Mouse (Mus musculus) embryo, embryonic 11.5 days (tissue): ENCODE data around the gene Mrs2.

ENCODE experiments used
- DNase-seq: peaks from one replicate; pipeline ENCODE4 v3.0.0-alpha.2; 2012; ENCODE audit warnings: low read depth, low spot score

Mrs2 gene

GRCm38 (mm10) chr13:25019793-25020539 lies at the start of gene Mrs2:
Gene Mrs2 (minus strand): TSS chr13:25020379.
- DNase-seq = peak; percentile 81

- DNase-seq = no peak
Observed at GRCm38 (mm10) chr13:25069765-25070164, 49.6 kb upstream of the Mrs2 start.

GRCm38 (mm10) chr13:25067183-25067582 lies 47.0 kb upstream of the Mrs2 start:
- DNase-seq = no peak

- DNase-seq = no peak
Observed at GRCm38 (mm10) chr13:25066659-25067058, 46.5 kb upstream of the Mrs2 start.

- DNase-seq = no peak
Observed at GRCm38 (mm10) chr13:25055873-25056667, 35.9 kb upstream of the Mrs2 start, which contains the start of gene Dcdc2a. Gene Dcdc2a (plus strand): TSS chr13:25056004.

GRCm38 (mm10) chr13:25055111-25055554 lies 35.0 kb upstream of the Mrs2 start:
- DNase-seq = peak; percentile 67

- no peak for DNase-seq
Observed at GRCm38 (mm10) chr13:25052671-25053070, 32.5 kb upstream of the Mrs2 start.

GRCm38 (mm10) chr13:25039488-25039887 lies 19.3 kb upstream of the Mrs2 start:
- DNase-seq = no peak

GRCm38 (mm10) chr13:25027114-25027425 lies 6.9 kb upstream of the Mrs2 start:
- no peak for DNase-seq

- DNase-seq = no peak
Observed at GRCm38 (mm10) chr13:25026409-25027113, 6.4 kb upstream of the Mrs2 start.

GRCm38 (mm10) chr13:25024655-25025054 lies 4.5 kb upstream of the Mrs2 start:
- DNase-seq = no peak

- no peak for DNase-seq
Observed at GRCm38 (mm10) chr13:25023129-25023528, 3.0 kb upstream of the Mrs2 start.

- DNase-seq = no peak
Observed at GRCm38 (mm10) chr13:25022386-25022785, 2.2 kb upstream of the Mrs2 start.

- no peak for DNase-seq
Observed at GRCm38 (mm10) chr13:25020540-25020892, 337 bp upstream of the Mrs2 start.

- no peak for DNase-seq
Observed at GRCm38 (mm10) chr13:25018316-25018715, 1.9 kb downstream of the Mrs2 start.

- no peak for DNase-seq
Observed at GRCm38 (mm10) chr13:25007115-25007514, 13.1 kb downstream of the Mrs2 start.

GRCm38 (mm10) chr13:25002965-25003364 lies 17.2 kb downstream of the Mrs2 start:
- no peak for DNase-seq

GRCm38 (mm10) chr13:24999538-24999937 lies 20.6 kb downstream of the Mrs2 start:
- no peak for DNase-seq

- DNase-seq = no peak
Observed at GRCm38 (mm10) chr13:24993160-24993559, 27.0 kb downstream of the Mrs2 start.

GRCm38 (mm10) chr13:24989006-24989405 lies 31.2 kb downstream of the Mrs2 start:
- DNase-seq = no peak

- peak; percentile 20 for DNase-seq
Observed at GRCm38 (mm10) chr13:24988391-24988790, 31.8 kb downstream of the Mrs2 start.

- no peak for DNase-seq
Observed at GRCm38 (mm10) chr13:24985435-24985834, 34.7 kb downstream of the Mrs2 start.
